Mouse (Mus musculus): Measurements from ENCODE around the gene N4bp2.
"Not testable (repeated sequence)": the region's sequence is repeated elsewhere in the genome, so short reads cannot be mapped to it uniquely, and the experiment has no call there.

Gene N4bp2

GRCm38 (mm10) chr5:65764786-65765634 lies 1.7 kb downstream of the N4bp2 start:
- peak; percentile 85 to 88 for DNase-seq

GRCm38 (mm10) chr5:65765635-65765911 lies 2.3 kb downstream of the N4bp2 start:
- DNase-seq, result no peak

GRCm38 (mm10) chr5:65768007-65768406 lies 4.7 kb downstream of the N4bp2 start:
- DNase-seq, result no peak

- DNase-seq, result no peak
These were observed 6.7 kb downstream of the N4bp2 start for GRCm38 (mm10) chr5:65770065-65770464.

GRCm38 (mm10) chr5:65770493-65770892 lies 7.2 kb downstream of the N4bp2 start:
- DNase-seq, result no peak

- DNase-seq, result not testable (repeated sequence)
These were observed 10.6 kb downstream of the N4bp2 start for GRCm38 (mm10) chr5:65773957-65774356.

- DNase-seq, result no peak
These were observed 12.8 kb downstream of the N4bp2 start for GRCm38 (mm10) chr5:65776166-65776565.

- no peak for DNase-seq
These were observed 13.6 kb downstream of the N4bp2 start for GRCm38 (mm10) chr5:65776907-65777306.

GRCm38 (mm10) chr5:65778986-65779385 lies 15.7 kb downstream of the N4bp2 start:
- not testable (repeated sequence) for DNase-seq

- DNase-seq, result no peak
These were observed 16.2 kb downstream of the N4bp2 start for GRCm38 (mm10) chr5:65779401-65780063.

- DNase-seq, result no peak
These were observed 17.9 kb downstream of the N4bp2 start for GRCm38 (mm10) chr5:65781147-65781715.

- no peak for DNase-seq
These were observed 18.7 kb downstream of the N4bp2 start for GRCm38 (mm10) chr5:65781769-65782715.

GRCm38 (mm10) chr5:65790604-65791225 lies 27.4 kb downstream of the N4bp2 start:
- no peak for DNase-seq

- no peak for DNase-seq
These were observed 30.9 kb downstream of the N4bp2 start for GRCm38 (mm10) chr5:65794202-65794601.

GRCm38 (mm10) chr5:65794702-65795101 lies 31.4 kb downstream of the N4bp2 start:
- DNase-seq, result no peak

- DNase-seq, result no peak
These were observed 32.1 kb downstream of the N4bp2 start for GRCm38 (mm10) chr5:65795293-65795993.

GRCm38 (mm10) chr5:65795994-65796298 lies 32.6 kb downstream of the N4bp2 start:
- no peak for DNase-seq

- peak in 1 of 2 experiments; percentile 15 for DNase-seq
These were observed 60.3 kb downstream of the N4bp2 start for GRCm38 (mm10) chr5:65823601-65824133.

GRCm38 (mm10) chr5:65826476-65826875 lies 63.2 kb downstream of the N4bp2 start:
- no peak for DNase-seq

- DNase-seq, result no peak
These were observed 63.8 kb downstream of the N4bp2 start for GRCm38 (mm10) chr5:65827102-65827501.

- no peak for DNase-seq
These were observed 64.9 kb downstream of the N4bp2 start for GRCm38 (mm10) chr5:65828261-65828660.

- no peak for DNase-seq
These were observed 65.7 kb downstream of the N4bp2 start for GRCm38 (mm10) chr5:65829059-65829458.
